Mouse (Mus musculus): Measurements from ENCODE around the gene Colgalt2. TPM values are rescaled to one million over a fixed set of nuclear protein-coding genes. Genes with fewer than 3 reads are reported as not detected.

Gene Colgalt2
- polyA plus RNA-seq, 1 experiment: 0.52 TPM

Other genes with a start within 250 kb of the Colgalt2 start
- 5.9 and 7.8 TPM in 2 replicates for gene Tsen15, start 13.1 kb upstream of the Colgalt2 start, polyA plus RNA-seq (2012; rRNA removed)

Data from large intestine, adult 2 months (tissue).